Mouse (Mus musculus) thymus, adult 2 months (tissue): ENCODE results near the gene Cul7. TPM values are rescaled to one million over a fixed set of nuclear protein-coding genes. Genes with fewer than 3 reads are reported as not detected.

Source experiments
- DNase-seq: peaks from one replicate; pipeline ENCODE4 v3.0.0; 2021
- H3K27ac ChIP-seq: fragments of 200-500 bp; 2 replicates; pipeline ENCODE4 v1.5.1; 2012; ENCODE audit warnings: low read length, control low read depth; ENCODE audit not compliant: control insufficient read depth, insufficient read depth
- H3K27me3 ChIP-seq: fragments of 200-500 bp; 2 replicates; pipeline ENCODE4 v1.6.1; 2012; ENCODE audit warnings: mild to moderate bottlenecking, low read length, moderate library complexity, mixed read lengths; ENCODE audit not compliant: control insufficient read depth, insufficient read depth
- H3K36me3 ChIP-seq: fragments of 200-500 bp; 2 replicates; pipeline ENCODE4 v1.6.1; 2012; ENCODE audit warnings: mild to moderate bottlenecking, low read length, moderate library complexity; ENCODE audit not compliant: control insufficient read depth, insufficient read depth
- H3K4me1 ChIP-seq: fragments of 200-500 bp; replicated peaks from 2 replicates; pipeline ENCODE4 v1.6.1; 2012; ENCODE audit warnings: low read length; ENCODE audit not compliant: control insufficient read depth, insufficient read depth
- H3K4me3 ChIP-seq: fragments of 200-500 bp; 2 replicates; pipeline ENCODE4 v1.5.1; 2012; ENCODE audit warnings: mild to moderate bottlenecking, low read length, control low read depth, moderate library complexity; ENCODE audit not compliant: control insufficient read depth, insufficient read depth
- CTCF ChIP-seq: fragments of 200-500 bp; IDR thresholded peaks from 2 replicates; pipeline ENCODE4 v1.5.1; 2012; ENCODE audit warnings: mild to moderate bottlenecking, control low read depth, low read length, moderate library complexity, borderline replicate concordance; ENCODE audit not compliant: control insufficient read depth, poor library complexity, insufficient read depth; ENCODE audit errors: extremely low read depth
- POLR2A ChIP-seq: fragments of 200-500 bp; IDR thresholded peaks from 2 replicates; pipeline ENCODE4 v1.6.1; 2012; ENCODE audit warnings: mild to moderate bottlenecking, low read length, control low read depth, moderate library complexity; ENCODE audit not compliant: control insufficient read depth, poor library complexity, insufficient read depth; ENCODE audit errors: extremely low read depth
- WGBS: fragments of 180-500 bp; shearing (Covaris S2); methylation state at CpG from one replicate; pipeline ENCODE4 v1.1.7; 2018; 5-methylcytosine and 5-hydroxymethylcytosine counted together
- polyA plus RNA-seq: library from polyadenylated mRNA; depleted of rRNA; stranded (reverse); fragments of >200 nt; gene quantifications from 2 replicates; pipeline ENCODE4 v1.2.3, GENCODE M21; 2012

Cul7 gene
- polyA plus RNA-seq, 1 experiment: 47.9 TPM

GRCm38 (mm10) chr17:46662730-46663129 lies 12.6 kb downstream of the Cul7 start:
- H3K27me3 ChIP-seq: no peaks in the 10 kb centered on the region
- no peak overlapping the region for H3K4me3 ChIP-seq
- WGBS: 97% methylated on average over 5 of the region's 5 CpGs
- H3K4me1 ChIP-seq: no peaks in the 10 kb centered on the region
- 0 out of 2 replicates have a peak, but pooled peaks cover 3% of the 10 kb centered on the region for H3K36me3 ChIP-seq
- DNase-seq: no peak
- H3K27ac ChIP-seq: no peak overlapping the region
- TF ChIP-seq POLR2A (no peak), CTCF (no peak)

- H3K27me3 ChIP-seq: no peaks in the 10 kb centered on the region
- DNase-seq: no peak
- H3K4me1 ChIP-seq: peaks cover under 1% of the 10 kb centered on the region
- 95% methylated on average over 16 of the region's 16 CpGs for WGBS
- peaks cover 14% of the 10 kb centered on the region; the same call in 1 of the 2 replicates for H3K36me3 ChIP-seq
- no peak overlapping the region for H3K4me3 ChIP-seq
- TF ChIP-seq POLR2A: no peak
- TF ChIP-seq CTCF: no peak
- H3K27ac ChIP-seq: no peak overlapping the region
These were observed 17.6 kb downstream of the Cul7 start for GRCm38 (mm10) chr17:46667712-46668111.

DNA sequence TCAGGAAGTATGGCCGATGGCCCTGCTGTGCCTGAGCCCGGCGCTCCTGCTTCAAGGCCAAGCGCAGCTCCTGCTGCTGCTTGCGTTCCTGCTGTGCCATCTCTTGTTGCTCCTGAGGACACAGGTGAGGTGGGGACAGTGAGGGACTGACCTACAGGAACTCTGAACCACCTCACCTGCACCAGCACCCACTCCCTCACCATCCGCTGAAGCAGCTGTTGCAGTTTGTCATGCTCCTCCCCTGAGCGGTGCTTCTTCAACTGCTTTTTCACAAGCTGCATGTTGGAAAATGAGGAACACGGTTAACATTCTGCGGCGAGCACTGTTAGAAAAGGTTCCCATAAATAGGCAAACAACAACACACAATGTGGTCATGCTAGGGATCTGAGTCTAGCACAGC lies 19.8 kb downstream of the Cul7 start:
- no peaks in the 10 kb centered on the region for H3K27me3 ChIP-seq
- peaks cover 14% of the 10 kb centered on the region; the same call in 1 of the 2 replicates for H3K36me3 ChIP-seq
- 98% methylated on average over 10 of the region's 10 CpGs for WGBS
- no peak overlapping the region for H3K27ac ChIP-seq
- DNase-seq: no peak
- no peak for TF ChIP-seq CTCF
- no peak for TF ChIP-seq POLR2A
- H3K4me1 ChIP-seq: peaks cover 15% of the 10 kb centered on the region
- H3K4me3 ChIP-seq: no peak overlapping the region

- Histone ChIP-seq H3K36me3 (peaks cover 15% of the 10 kb centered on the region; the same call in 1 of the 2 replicates), H3K4me1 (peaks cover 17% of the 10 kb centered on the region), H3K4me3 (peak within 1 kb of the TSS; percentile 74), H3K27me3 (no peaks in the 10 kb centered on the region), H3K27ac (no peak within 1 kb of the TSS)
- TF ChIP-seq POLR2A (peak; percentile 78), CTCF (0 out of 2 replicates have a peak, but pooled peaks have one; percentile 40)
- DNase-seq: peak; percentile 89
- WGBS: under 1% methylated on average over 43 of the region's 43 CpGs
These were observed 23.9 kb downstream of the Cul7 start, which contains the start of gene Rrp36 for GRCm38 (mm10) chr17:46673850-46674529. Gene Rrp36, minus strand, starts transcription at chr17:46674352.

GRCm38 (mm10) chr17:46674530-46675283 lies 24.6 kb downstream of the Cul7 start:
- no peak for DNase-seq
- Histone ChIP-seq H3K27ac (no peak overlapping the region), H3K36me3 (peaks cover 10% of the 10 kb centered on the region; the same call in 1 of the 2 replicates), H3K4me3 (peak overlapping the region; percentile 74), H3K27me3 (no peaks in the 10 kb centered on the region), H3K4me1 (peaks cover 24% of the 10 kb centered on the region)
- WGBS: 49% methylated on average over 15 of the region's 15 CpGs
- TF ChIP-seq POLR2A (no peak), CTCF (no peak)

DNA sequence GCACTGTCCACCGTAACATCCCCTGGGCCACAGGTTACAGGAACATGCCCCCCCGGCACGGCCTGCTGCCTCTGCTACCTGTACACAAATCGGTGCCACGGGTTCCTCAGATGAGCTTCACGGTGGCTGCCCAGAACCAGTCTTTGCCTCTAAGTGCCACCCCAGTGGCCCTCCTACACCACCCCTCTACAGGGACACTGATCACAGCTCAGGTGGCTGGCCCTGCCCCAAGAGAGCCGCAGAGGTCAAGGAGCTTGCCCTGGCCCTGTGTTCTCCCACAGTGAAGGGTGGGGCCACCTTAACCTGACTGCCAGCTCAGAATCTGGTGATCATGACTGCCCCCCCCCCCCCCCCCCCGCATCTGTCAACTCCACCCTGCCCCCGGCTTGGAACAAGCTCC lies 28.3 kb downstream of the Cul7 start, which contains the start of gene Mea1:
TSS of gene Mea1 (plus strand) at position 378 of the 400 bp plus-strand sequence.
- H3K4me3 ChIP-seq: no peak within 1 kb of the TSS
- H3K4me1 ChIP-seq: peaks cover 26% of the 10 kb centered on the region
- no peak for TF ChIP-seq CTCF
- no peak for TF ChIP-seq POLR2A
- H3K27ac ChIP-seq: no peak within 1 kb of the TSS
- H3K27me3 ChIP-seq: no peaks in the 10 kb centered on the region
- 92% methylated on average over 9 of the region's 9 CpGs for WGBS
- DNase-seq: no peak
- peaks cover 3% of the 10 kb centered on the region; the same call in 1 of the 2 replicates for H3K36me3 ChIP-seq
